Comparison of ENCODE assay signal across 10 mouse cellular contexts in the genomic region with DNA sequence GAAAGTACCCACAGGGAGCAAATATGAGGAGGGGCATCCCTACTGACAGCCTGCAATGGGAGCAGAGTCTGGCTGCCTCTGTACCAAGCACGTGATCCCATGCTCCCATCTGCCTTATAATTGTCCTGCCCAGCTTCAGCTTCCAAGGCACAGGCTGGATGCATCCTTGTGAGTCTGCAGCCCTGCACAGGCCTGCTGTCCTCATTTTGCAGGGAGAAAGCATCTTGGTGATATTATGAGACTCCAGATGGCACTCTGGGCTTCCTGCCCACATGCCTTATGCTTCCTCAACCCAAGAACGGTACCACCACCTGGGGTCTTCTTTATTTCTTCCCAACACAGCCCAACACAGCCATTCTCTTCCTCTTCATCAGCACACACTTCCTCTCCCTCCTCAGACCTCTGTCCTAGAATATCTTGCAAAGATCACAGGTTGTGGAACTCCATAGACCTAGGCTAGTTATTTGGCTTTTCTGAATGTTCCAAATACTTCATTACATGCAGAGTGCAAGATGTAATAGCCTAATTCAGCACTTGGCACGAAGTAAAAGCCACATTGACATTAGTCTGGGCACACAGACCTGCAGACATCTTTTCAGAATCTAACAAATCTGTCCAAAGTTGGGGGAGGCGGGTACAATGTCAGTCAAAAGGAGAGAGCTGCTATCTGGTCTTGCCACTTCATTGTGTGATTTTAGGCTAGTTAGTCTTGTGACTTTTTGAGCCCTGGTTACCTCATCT.
DNase-seq lines count a peak whose midpoint lies in the region; ATAC-seq lines count a peak whose summit lies in the region.
"Had no signal": no experiment of that assay in that cellular context is flagged by ENCODE, and none has a peak within 500 bp of the region (broad histone marks: within the 10 kb centered on the region; RNA-seq: fewer than 3 reads in every experiment).

No protein-coding gene starts in this region.

- no peak overlapping the region for H3K4me3 ChIP-seq in hindbrain, embryonic 15.5 days
- H3K4me3 ChIP-seq: limb, embryonic 15.5 days had no signal

- peak overlapping the region; percentile 63 for H3K27ac ChIP-seq in hindbrain, embryonic 15.5 days (replicated peaks)
- H3K27ac ChIP-seq: limb, embryonic 15.5 days had no signal

- peak; percentile 96 for ATAC-seq in hindbrain, embryonic 15.5 days (ENCODE audit: low FRiP score, low read depth)

- no peaks in the 10 kb centered on the region for H3K27me3 ChIP-seq in hindbrain, embryonic 15.5 days
- H3K27me3 ChIP-seq: limb, embryonic 15.5 days had no signal

- no peak overlapping the region for H3K4me2 ChIP-seq in hindbrain, embryonic 15.5 days
- H3K4me2 ChIP-seq: limb, embryonic 15.5 days had no signal

- WGBS in hindbrain, embryonic 15.5 days, result 55% methylated on average over 4 of the region's 4 CpGs

- intact Hi-C loops in left cerebral cortex, postnatal 4 days (cut with DNase I), result loop anchor here (10.0 kb wide), 1 partner anchor 77 kb away; no protein-coding TSS in a partner anchor
- intact Hi-C loops in heart, postnatal 36 days (cut with DNase I), result no loop called here

- H3K9me3 ChIP-seq in hindbrain, embryonic 15.5 days, result no peaks in the 10 kb centered on the region
- H3K9me3 ChIP-seq: limb, embryonic 15.5 days had no signal

- no peaks in the 10 kb centered on the region for H3K36me3 ChIP-seq in hindbrain, embryonic 15.5 days
- H3K36me3 ChIP-seq: G1E; limb, embryonic 15.5 days had no signal

- peak; percentile 83 for DNase-seq in Muller cell, postnatal 12 days (ENCODE audit: inconsistent ontology term)
- DNase-seq in cerebellum, adult 8-10 months, result peak; percentile 95
- peak; percentile 97 for DNase-seq in left cerebral cortex, postnatal 4 days
- DNase-seq in kidney, postnatal 25 days, result no peak
- no peak for DNase-seq in liver
- no peak for DNase-seq in heart, postnatal 36 days
- DNase-seq in adrenal gland, adult 18-20 months (ENCODE audit: low spot score in 2 of 2), result no peak

- H3K9ac ChIP-seq in hindbrain, embryonic 15.5 days, result no peak overlapping the region
- H3K9ac ChIP-seq: limb, embryonic 15.5 days had no signal

- H3K4me1 ChIP-seq in hindbrain, embryonic 15.5 days (replicated peaks), result no peaks in the 10 kb centered on the region

Comparison
In these comparisons a context has a peak if more than half of its experiments do, and no peak if none do; other contexts are left out.
1. DNase-seq: peak in Muller cell, postnatal 12 days (single experiment), cerebellum, adult 8-10 months (single experiment) and left cerebral cortex, postnatal 4 days (single experiment); none in kidney, postnatal 25 days (0 of 2), liver (single experiment), heart, postnatal 36 days (0 of 2) and adrenal gland, adult 18-20 months (0 of 2).